In the genomic region with DNA sequence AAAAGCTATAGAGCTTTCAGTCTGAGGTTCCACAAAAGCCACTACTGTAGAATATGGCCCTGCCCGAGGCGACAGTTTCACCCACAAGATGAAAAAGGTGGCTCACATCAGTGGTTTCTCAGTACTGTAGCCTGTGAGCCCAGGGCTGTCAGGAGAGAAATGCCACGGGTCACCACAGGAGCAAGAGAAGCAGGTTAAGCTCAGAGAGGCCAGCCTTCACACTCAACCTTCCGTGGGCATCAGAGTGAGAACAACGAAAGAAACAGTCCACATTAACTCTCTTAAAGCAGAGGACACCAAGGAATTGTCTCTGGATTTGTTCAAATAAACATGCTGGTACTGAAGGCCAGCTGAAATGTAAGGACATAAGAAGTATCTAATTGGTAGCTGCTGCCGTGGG, we compare ENCODE assay signal across 10 mouse cellular contexts.
DNase-seq lines count a peak whose midpoint lies in the region; ATAC-seq and TF ChIP-seq lines count a peak whose summit lies in the region.
"Had no signal": no experiment of that assay in that cellular context is flagged by ENCODE, and none has a peak within 500 bp of the region (broad histone marks: within the 10 kb centered on the region; RNA-seq: fewer than 3 reads in every experiment).

No protein-coding gene starts in this region.

- H3K27me3 ChIP-seq in kidney, embryonic 14.5 days (ENCODE audit: control insufficient read depth, insufficient read depth, low read length), result no peaks in the 10 kb centered on the region
- H3K27me3 ChIP-seq in testis, adult 2 months (ENCODE audit: control insufficient read depth, insufficient read depth, low read length), result no peaks in the 10 kb centered on the region
- H3K27me3 ChIP-seq in liver, postnatal 0 days (ENCODE audit: insufficient read depth, low read length), result no peaks in the 10 kb centered on the region
- H3K27me3 ChIP-seq: neural tube, embryonic 12.5 days had no signal

- no peak overlapping the region for H3K9ac ChIP-seq in kidney, embryonic 14.5 days (ENCODE audit: low read depth, low read length)
- no peak overlapping the region for H3K9ac ChIP-seq in liver, postnatal 0 days (replicated peaks)
- H3K9ac ChIP-seq: neural tube, embryonic 12.5 days had no signal

- DNase-seq in gastrocnemius, adult 2 months, result no peak
- DNase-seq in gastrocnemius, postnatal 4 days (ENCODE audit: low spot score in 2 of 2), result no peak
- DNase-seq in kidney, postnatal 4 days, result no peak
- no peak for DNase-seq in testis, postnatal 10 days (ENCODE audit: low spot score)
- no peak for DNase-seq in liver, postnatal 0 days
- DNase-seq: cerebellum, adult 18-20 months had no signal

- peaks cover 25% of the 10 kb centered on the region for H3K4me1 ChIP-seq in kidney, embryonic 14.5 days (ENCODE audit: control insufficient read depth, insufficient read depth, low read length)
- peaks cover 5% of the 10 kb centered on the region; the same call in 1 of the 2 replicates for H3K4me1 ChIP-seq in testis, adult 2 months (ENCODE audit: control insufficient read depth, insufficient read depth, low read length)
- peaks cover 30% of the 10 kb centered on the region for H3K4me1 ChIP-seq in liver, postnatal 0 days (ENCODE audit: insufficient read depth)

- H3K27ac ChIP-seq in gastrocnemius, adult 2 months, result peak overlapping the region; percentile 74
- peak overlapping the region; percentile 1; the same call in 1 of the 2 replicates for H3K27ac ChIP-seq in kidney, embryonic 14.5 days (ENCODE audit: low read depth, low read length)
- peak overlapping the region; percentile 49; the same call in 1 of the 2 replicates for H3K27ac ChIP-seq in testis, adult 2 months (ENCODE audit: control insufficient read depth, insufficient read depth, low read depth, low read length)
- no peak overlapping the region for H3K27ac ChIP-seq in liver, postnatal 0 days (ENCODE audit: low read depth)
- H3K27ac ChIP-seq: neural tube, embryonic 12.5 days had no signal

- no peak for TF ChIP-seq EP300 in liver, postnatal 0 days (IDR thresholded peaks at IDR 0.05; ENCODE audit: low read depth)

- H3K4me2 ChIP-seq in kidney, embryonic 14.5 days (replicated peaks; ENCODE audit: low read depth, low read length), result no peak overlapping the region
- no peak overlapping the region for H3K4me2 ChIP-seq in liver, postnatal 0 days (ENCODE audit: low read depth, low read length)
- H3K4me2 ChIP-seq: neural tube, embryonic 12.5 days had no signal

- TF ChIP-seq POLR2A in testis, adult 2 months (IDR thresholded peaks at IDR 0.05; ENCODE audit: control insufficient read depth, low read depth, low read length), result no peak

- no peak for ATAC-seq in kidney, embryonic 14.5 days (ENCODE audit: low FRiP score, low TSS enrichment)
- ATAC-seq in megakaryocyte, adult 5-6 weeks (ENCODE audit: poor library complexity, severe bottlenecking), result no peak
- no peak for ATAC-seq in liver, postnatal 0 days

- H3K9me3 ChIP-seq in kidney, embryonic 14.5 days (ENCODE audit: control insufficient read depth, low read length), result no peaks in the 10 kb centered on the region
- no peaks in the 10 kb centered on the region for H3K9me3 ChIP-seq in liver, postnatal 0 days (ENCODE audit: low read length)
- H3K9me3 ChIP-seq: neural tube, embryonic 12.5 days had no signal

- intact Hi-C loops in gastrocnemius, adult 2 months (cut with DNase I), result no loop called here

- no peaks in the 10 kb centered on the region for H3K36me3 ChIP-seq in kidney, embryonic 14.5 days (ENCODE audit: control insufficient read depth, insufficient read depth, low read length)
- no peaks in the 10 kb centered on the region for H3K36me3 ChIP-seq in testis, adult 2 months (ENCODE audit: control insufficient read depth, insufficient read depth, low read length)
- no peaks in the 10 kb centered on the region for H3K36me3 ChIP-seq in liver, postnatal 0 days (replicated peaks; ENCODE audit: insufficient read depth, low read length)
- H3K36me3 ChIP-seq: neural tube, embryonic 12.5 days had no signal

- TF ChIP-seq CTCF in gastrocnemius, adult 2 months (IDR thresholded peaks at IDR 0.05), result no peak
- TF ChIP-seq CTCF in testis, adult 2 months (IDR thresholded peaks at IDR 0.05; ENCODE audit: control insufficient read depth, insufficient read depth, insufficient replicate concordance, low read depth, low read length), result no peak
- TF ChIP-seq CTCF in liver, postnatal 0 days (IDR thresholded peaks at IDR 0.05; ENCODE audit: low read depth), result no peak

- no peak overlapping the region for H3K4me3 ChIP-seq in gastrocnemius, adult 2 months
- H3K4me3 ChIP-seq in kidney, embryonic 14.5 days (ENCODE audit: low read length), result no peak overlapping the region
- H3K4me3 ChIP-seq in testis, adult 2 months (ENCODE audit: control insufficient read depth, low read depth, low read length), result no peak overlapping the region
- no peak overlapping the region for H3K4me3 ChIP-seq in liver, postnatal 0 days (ENCODE audit: low read depth, low read length)
- H3K4me3 ChIP-seq: neural tube, embryonic 12.5 days had no signal

- WGBS in kidney, embryonic 14.5 days, result 71% methylated on average over 6 of the region's 6 CpGs
- 72% methylated on average over 6 of the region's 6 CpGs for WGBS in liver, postnatal 0 days (ENCODE audit: insufficient replicate concordance)
